Mouse (Mus musculus) gastrocnemius, postnatal 14 days (tissue): ENCODE results near the gene Tas2r137. TPM values are rescaled to one million over a fixed set of nuclear protein-coding genes. Genes with fewer than 3 reads are reported as not detected.

Source experiments
- DNase-seq: peaks from one replicate; pipeline ENCODE4 v3.0.0; 2021; ENCODE audit warnings: mixed read lengths
- intact Hi-C: fragments of 180-260 bp; cut with DNase I; formaldehyde crosslinking; loops from one replicate; pipeline ENCODE4 v1.15.1; 2025; ENCODE audit warnings: low total_unique reads
- long read RNA-seq, 2 experiments: library from polyadenylated mRNA; stranded (forward); transcript quantifications; one replicate each; pipeline ENCODE4 v2.0.0; 2021
- total RNA-seq, 2 experiments: library from RNA; stranded (reverse); gene quantifications; 2 replicates each; pipeline ENCODE4 v1.2.3; 2021

Gene Tas2r137
- total RNA-seq: not detected
- long read RNA-seq, experiment 1: 0 reads
- long read RNA-seq, experiment 2: 0 reads

GRCm38 (mm10) chr6:40490933-40491332 lies at the start of gene Tas2r137:
TSS of gene Tas2r137 (plus strand) at chr6:40491233.
- no peak for DNase-seq
- intact Hi-C loops: no loop called here

- intact Hi-C loops: no loop called here
- DNase-seq: no peak
Measured at GRCm38 (mm10) chr6:40441276-40441675, 49.8 kb upstream of the Tas2r137 start.

GRCm38 (mm10) chr6:40441755-40442154 lies 49.3 kb upstream of the Tas2r137 start:
- intact Hi-C loops: no loop called here
- no peak for DNase-seq

DNA sequence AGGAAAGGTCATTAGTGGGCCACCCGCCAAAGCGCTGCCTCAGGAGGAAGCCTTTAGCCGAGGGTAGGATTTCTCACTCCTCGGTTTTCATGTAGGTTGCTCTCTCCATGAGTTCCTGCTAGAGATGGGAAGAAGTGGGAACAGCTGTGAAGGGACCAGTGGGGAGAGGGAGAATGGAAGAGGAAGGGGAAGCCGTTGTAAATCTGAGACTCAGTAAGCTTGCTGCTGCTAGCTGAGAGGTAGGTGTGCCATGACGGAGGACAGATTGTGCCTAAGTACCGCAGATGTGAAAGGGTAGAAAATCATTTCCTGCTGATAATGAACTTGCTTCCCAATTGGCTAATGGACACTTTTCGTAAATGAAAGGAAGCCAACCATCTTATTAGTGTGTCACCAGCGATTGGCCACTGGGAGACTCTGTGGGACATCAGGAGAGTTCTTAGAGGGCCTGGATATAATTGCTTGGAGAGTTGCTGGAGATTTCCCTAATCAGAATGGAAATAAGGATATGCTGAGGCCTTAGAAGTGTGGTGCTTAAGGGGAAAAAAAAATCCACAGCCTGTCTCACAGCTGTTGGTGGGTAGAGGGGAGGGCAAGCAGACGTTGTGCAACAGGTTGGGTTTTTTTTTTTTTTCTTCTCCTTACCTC lies 47.6 kb upstream of the Tas2r137 start:
- intact Hi-C loops: no loop called here
- DNase-seq: no peak

- intact Hi-C loops: no loop called here
- no peak for DNase-seq
Measured at GRCm38 (mm10) chr6:40448626-40449025, 42.4 kb upstream of the Tas2r137 start.

- intact Hi-C loops: no loop called here
- no peak for DNase-seq
Measured at GRCm38 (mm10) chr6:40454436-40455041, 36.5 kb upstream of the Tas2r137 start.

DNA sequence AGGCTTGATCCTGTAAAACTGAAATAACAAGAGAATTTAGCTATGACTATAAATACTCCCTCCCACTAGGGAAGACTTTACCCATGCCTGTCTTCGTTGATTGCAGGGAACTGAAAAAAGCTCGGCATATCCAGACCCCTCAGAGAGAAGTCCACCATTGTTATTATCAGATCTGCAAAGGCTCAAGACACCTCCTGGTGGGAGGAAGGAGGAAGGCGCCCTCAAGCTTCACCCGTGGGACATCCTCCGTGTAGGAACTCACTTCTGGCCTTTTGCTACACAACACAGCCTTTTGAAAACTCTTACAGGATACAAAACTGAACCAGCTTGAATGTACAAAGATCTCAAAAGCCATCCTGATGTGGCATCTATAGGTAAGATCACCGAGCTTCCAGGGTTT lies 25.3 kb upstream of the Tas2r137 start:
- intact Hi-C loops: no loop called here
- DNase-seq: no peak

DNA sequence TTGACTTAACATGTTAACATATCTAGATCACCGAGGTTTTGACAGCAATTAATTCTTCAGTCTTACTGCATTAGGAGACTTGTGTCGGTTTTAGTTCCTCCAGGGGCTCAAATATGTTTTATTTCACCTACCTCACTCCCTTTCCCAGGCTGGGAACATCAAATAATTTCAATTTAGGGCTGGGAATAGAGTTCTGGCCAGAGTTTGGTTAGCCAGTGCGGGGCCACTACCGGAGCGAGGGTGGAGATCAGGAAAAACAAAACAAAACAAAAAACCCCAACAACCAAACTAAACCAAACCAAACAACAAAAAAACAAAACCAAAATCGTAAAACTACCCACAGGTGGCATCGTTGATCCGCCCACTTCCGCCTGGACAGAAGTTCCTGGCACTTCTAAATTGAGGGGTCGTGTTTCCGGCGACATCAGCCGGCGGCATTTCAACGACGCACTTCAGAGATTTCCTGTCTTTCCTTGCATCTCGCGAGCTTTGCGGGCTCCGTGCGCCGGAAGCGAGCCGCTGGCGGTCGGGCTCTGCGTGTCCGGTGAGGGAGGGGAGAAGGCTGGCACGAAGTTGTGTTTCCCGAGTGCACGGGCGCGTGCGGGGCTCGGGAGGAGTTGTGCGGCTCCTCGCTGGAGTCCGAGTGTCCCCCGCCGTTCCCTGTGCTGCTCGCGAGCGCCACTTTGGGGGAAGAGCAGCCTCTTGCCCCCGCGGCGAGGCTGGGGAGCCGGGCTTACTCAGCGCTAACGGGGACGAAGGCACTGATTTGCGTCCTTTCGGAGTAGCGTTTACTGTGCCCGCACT lies 19.9 kb upstream of the Tas2r137 start, which contains the start of gene Ssbp1:
TSS of gene Ssbp1 (plus strand) at position 437 of the 804 bp plus-strand sequence.
- intact Hi-C loops: loop anchor here (5.0 kb wide), 1 partner anchor 144 kb away; the partner anchor contains the start of gene Agk
- DNase-seq: peak; percentile 93

DNA sequence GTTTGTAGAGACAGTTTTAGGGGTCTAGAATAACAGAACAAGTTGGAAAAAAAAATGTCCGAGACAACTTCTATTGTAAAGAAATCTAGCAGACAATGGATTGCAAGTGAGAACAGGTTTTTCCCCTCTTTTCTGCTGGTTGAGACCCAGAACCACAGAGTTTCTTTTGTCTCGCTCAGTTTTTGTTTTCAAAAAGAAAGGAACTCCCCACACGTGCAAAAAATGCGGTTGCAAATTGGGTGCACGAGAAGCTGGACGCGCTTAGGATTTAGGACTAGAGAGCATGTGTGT lies 19.4 kb upstream of the Tas2r137 start:
- DNase-seq: no peak
- intact Hi-C loops: loop anchor here (5.0 kb wide), 1 partner anchor 144 kb away; the partner anchor contains the start of gene Agk

DNA sequence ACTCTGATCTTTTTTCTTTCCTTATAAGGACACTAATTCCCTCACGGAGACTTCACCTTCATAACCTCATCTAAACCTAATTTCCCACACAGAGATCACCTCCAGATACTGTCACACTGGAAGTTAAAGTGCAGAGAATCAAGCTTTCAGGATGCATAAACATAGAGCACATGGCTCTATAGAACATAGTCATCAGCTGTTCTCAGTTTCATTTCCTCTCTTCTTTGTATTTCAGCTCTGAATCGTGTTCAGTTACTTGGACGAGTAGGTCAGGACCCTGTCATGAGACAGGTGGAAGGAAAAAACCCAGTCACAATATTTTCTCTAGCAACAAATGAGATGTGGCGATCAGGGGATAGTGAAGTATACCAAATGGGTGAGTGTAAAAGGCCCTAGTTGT lies 14.9 kb upstream of the Tas2r137 start:
- no peak for DNase-seq
- intact Hi-C loops: no loop called here

GRCm38 (mm10) chr6:40479705-40480104 lies 11.3 kb upstream of the Tas2r137 start:
- DNase-seq: no peak
- intact Hi-C loops: no loop called here

DNA sequence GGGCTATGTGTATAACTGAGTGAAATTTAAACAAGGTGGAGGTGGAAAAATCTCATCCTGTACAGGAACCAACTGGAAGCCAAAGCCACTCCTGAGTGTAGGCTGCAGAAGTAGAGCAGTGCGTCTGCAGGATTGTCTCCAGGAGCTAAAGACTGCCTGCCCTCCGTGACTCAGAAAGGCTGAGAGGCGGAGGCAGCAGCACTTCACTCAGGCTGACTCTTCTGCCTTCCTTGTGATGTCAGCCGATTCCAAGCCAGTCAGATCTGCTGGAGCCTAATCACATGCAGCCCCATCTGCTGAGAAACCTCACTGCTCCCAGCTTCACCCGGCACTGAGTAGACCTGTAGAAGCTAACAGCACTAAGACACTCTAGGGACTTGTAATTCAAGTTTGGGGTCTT lies 8.7 kb upstream of the Tas2r137 start:
- DNase-seq: no peak
- intact Hi-C loops: no loop called here

GRCm38 (mm10) chr6:40493229-40493628 lies 2.2 kb downstream of the Tas2r137 start, which contains the start of gene Tas2r108:
TSS of gene Tas2r108 (plus strand) at chr6:40493529.
- DNase-seq: no peak
- intact Hi-C loops: no loop called here

DNA sequence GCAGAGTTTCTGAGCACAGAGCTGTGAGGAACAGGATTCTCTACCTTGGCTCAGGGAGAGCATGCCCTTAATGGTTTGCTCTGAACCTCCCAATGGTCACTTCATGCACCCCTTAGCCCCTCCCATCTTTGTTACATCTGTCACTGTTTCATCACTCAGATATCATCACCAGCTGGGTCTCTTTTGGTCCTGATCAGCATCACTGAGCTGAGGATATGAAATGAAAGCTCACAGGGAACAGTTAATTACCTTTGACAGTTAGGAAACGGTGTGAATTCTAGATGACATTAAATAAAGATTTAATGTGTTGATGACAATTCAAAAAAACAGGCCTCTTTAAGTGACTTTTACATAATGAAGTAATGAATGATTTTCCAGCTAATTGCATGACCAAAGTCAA lies 28.4 kb downstream of the Tas2r137 start, which contains the start of gene Prss37:
TSS of gene Prss37 (minus strand) at position 101 of the 400 bp plus-strand sequence.
- intact Hi-C loops: no loop called here
- no peak for DNase-seq

Other genes starting within 250 kb of the Tas2r137 start
- 10 to 100 TPM; 10.2 to 10.3 TPM for gene Agk, start 166.1 kb upstream of the Tas2r137 start, total RNA-seq
- gene E330009J07Rik, start 55.1 kb upstream of the Tas2r137 start, total RNA-seq: 1 to 10 TPM; 1.8 to 2.0 TPM
- gene Wee2, start 52.1 kb upstream of the Tas2r137 start, total RNA-seq: not detected
- 10 to 100 TPM; 26.4 to 28.9 TPM for gene Ssbp1, start 19.9 kb upstream of the Tas2r137 start, total RNA-seq
- not detected for gene Tas2r108, start 2.3 kb downstream of the Tas2r137 start, total RNA-seq
- not detected for gene Prss37, start 28.3 kb downstream of the Tas2r137 start, total RNA-seq
- not detected for gene Olfr461, start 63.8 kb downstream of the Tas2r137 start, total RNA-seq
- not detected for gene Olfr460, start 78.3 kb downstream of the Tas2r137 start, total RNA-seq
- gene Clec5a, start 94.6 kb downstream of the Tas2r137 start, total RNA-seq: under 1 TPM; 0.42 to 0.43 TPM
- not detected for gene Tas2r138, start 122.1 kb downstream of the Tas2r137 start, total RNA-seq
- gene Mgam, start 137.6 kb downstream of the Tas2r137 start, total RNA-seq: under 1 TPM; 0.47 to 0.49 TPM